Mouse (Mus musculus): ENCODE measurements around the gene Cts3. TPM values are rescaled to one million over a fixed set of nuclear protein-coding genes. Genes with fewer than 3 reads are reported as not detected.

Cts3 gene
- polyA plus RNA-seq (2015; fragmentation: Nextera tagmentation; extraction: Ambion mirVana), result not detected in 2 replicates

DNA sequence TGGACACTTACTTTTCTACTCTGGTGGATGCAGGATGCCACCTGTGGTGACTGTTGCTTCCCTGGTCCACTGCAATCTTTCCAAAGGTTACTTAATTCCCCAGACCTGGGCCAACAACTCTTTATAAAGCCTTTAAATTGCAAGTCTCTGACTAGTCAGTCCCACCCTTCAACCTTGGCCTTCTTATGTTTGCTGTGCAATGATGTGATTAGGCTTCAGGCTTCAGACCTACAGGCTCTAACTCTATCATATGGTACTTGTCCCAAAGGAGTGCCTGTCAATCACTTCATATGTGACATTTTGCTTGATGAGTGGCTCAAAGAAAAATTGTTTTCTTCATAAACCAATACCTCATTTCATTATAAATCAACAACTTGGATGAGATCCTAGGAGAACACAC, at the start of gene Cts3:
Cts3 (minus strand) TSS at position 101 of the 400 bp plus-strand sequence.

DNA sequence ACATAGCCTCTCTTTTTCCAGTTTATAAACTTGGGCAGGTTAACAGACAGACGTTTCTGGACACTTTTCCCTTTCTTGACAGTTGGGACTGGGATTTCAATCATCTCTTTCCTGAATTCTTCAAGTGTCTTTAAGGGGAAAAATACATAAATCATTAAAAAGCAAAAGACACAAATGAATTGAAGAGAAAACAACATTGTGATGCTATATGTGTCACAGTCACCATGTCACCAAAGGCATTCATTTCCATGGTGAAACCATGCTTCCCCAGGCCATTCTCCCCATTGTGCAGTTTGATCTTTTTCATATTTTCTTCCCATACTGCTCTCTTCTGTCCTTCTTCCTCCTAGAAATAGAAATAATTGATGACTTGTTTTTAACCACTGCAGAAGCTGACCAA, 1.9 kb downstream of the Cts3 start, which contains the start of gene Gm49352:
Gm49352 (minus strand) TSS at position 101 of the 400 bp plus-strand sequence.

GRCm38 (mm10) chr13:61541631-61542030, 28.3 kb downstream of the Cts3 start, which contains the start of gene Ctsm:
Gene Ctsm (minus strand): TSS chr13:61541839.

Other genes starting within 250 kb of the Cts3 start
- not detected in 2 replicates for gene Cts7, start 211.9 kb downstream of the Cts3 start, polyA plus RNA-seq (2015; fragmentation: Nextera tagmentation; extraction: Ambion mirVana)
- not detected in 2 replicates for gene Ctsm, start 28.3 kb downstream of the Cts3 start, polyA plus RNA-seq (2015; fragmentation: Nextera tagmentation; extraction: Ambion mirVana)
- not detected in 2 replicates for gene Gm49352, start 2.0 kb downstream of the Cts3 start, polyA plus RNA-seq (2015; fragmentation: Nextera tagmentation; extraction: Ambion mirVana)